Mouse (Mus musculus) liver, postnatal 0 days (tissue): ENCODE data around the gene Ndufa9.

Experiments
- CTCF ChIP-seq: sonication (generic); IDR thresholded peaks from 2 replicates; pipeline ENCODE4 v1.5.1; 2016; ENCODE audit warnings: antibody characterized with exemption, low read depth
- EP300 ChIP-seq: IDR thresholded peaks from 2 replicates; pipeline ENCODE4 v1.6.1; 2016; ENCODE audit warnings: antibody characterized with exemption, low read depth, mild to moderate bottlenecking

GRCm38 (mm10) chr6:126816338-126816737 is 32.6 kb downstream of the Ndufa9 start:
- TF ChIP-seq EP300 (no peak), CTCF (no peak)
